Mouse (Mus musculus) adrenal gland, adult 2 months (tissue): Measurements from ENCODE around the gene Abca7. TPM values are rescaled to one million over a fixed set of nuclear protein-coding genes. Genes with fewer than 3 reads are reported as not detected.
A peak's percentile ranks its signal among the peaks of the same experiment; 100 is the strongest.
"Not testable (repeated sequence)": the region's sequence is repeated elsewhere in the genome, so short reads cannot be mapped to it uniquely, and the experiment has no call there.

Experiments
- DNase-seq: peaks from one replicate; pipeline ENCODE4 v3.0.0; 2021
- polyA plus RNA-seq: library from polyadenylated mRNA; depleted of rRNA; stranded (reverse); fragments of >200 nt; gene quantifications from 2 replicates; pipeline ENCODE4 v1.2.3, GENCODE M21; 2012
- total RNA-seq, 2 experiments: library from RNA; stranded (reverse); gene quantifications; 2 replicates each; pipeline ENCODE4 v1.2.3; 2021

Abca7 gene
- total and polyA plus RNA-seq, 3 experiments = 18.4 to 28.6 (median 22.9) TPM

DNA sequence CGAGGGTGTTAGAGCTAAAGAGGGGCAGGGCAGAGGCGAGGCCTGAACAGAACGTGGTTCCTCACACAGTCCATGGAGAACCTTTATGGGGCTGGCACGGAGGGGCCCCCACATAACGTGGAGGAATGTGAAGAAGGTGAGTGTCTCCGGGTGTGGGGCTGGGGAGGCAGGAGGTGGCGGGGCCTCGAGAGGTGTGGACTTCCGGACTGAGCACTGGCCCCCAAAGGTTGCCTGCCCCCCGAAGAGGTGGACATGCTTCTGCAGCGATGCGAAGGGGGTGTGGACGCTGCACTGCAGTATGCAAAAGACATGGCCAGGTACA, 25.0 kb downstream of the Abca7 start:
- DNase-seq = no peak

GRCm38 (mm10) chr10:80022164-80022563, 25.9 kb downstream of the Abca7 start:
- no peak for DNase-seq

DNA sequence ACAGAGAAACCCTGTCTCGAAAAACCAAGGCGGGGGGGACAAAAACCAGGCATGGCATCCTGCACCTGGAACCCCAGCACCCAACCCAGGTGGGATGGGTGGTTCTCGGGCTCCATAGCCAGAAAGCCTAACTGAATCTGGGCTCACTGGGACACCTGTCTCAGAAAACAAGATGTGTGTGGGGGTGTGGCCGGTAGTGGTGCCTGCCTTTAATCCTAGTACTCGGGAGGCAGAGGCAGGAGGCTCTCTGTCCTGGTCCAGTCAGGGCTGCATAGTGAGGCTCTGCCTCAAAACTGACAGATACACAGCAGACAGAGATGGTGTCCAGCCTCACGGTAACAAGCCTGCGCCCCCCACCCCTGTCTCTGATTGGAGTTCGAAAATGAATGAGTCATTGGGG, 26.5 kb downstream of the Abca7 start:
- no peak for DNase-seq

DNA sequence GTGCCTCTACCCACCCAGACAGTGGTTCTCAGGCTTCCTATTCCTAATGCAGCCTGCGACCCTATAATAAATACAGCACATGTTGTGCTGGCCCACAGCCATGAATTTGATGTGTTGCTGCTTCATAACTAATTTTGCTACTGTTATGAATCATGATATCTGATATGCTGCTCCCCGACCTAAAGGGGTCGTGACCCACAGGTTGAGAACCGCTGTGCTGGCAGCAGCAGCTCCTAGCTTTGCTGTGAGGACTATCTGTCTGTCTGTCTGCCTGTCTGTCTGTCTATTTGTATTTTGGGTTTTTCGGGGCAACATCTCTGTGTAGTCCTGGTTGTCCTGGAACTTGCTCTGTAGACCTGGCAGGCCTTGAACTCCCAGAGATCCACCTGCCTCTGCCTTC, 27.5 kb downstream of the Abca7 start:
- DNase-seq = no peak

GRCm38 (mm10) chr10:80024229-80025043, 28.1 kb downstream of the Abca7 start:
- no peak for DNase-seq

GRCm38 (mm10) chr10:80025044-80025347, 28.7 kb downstream of the Abca7 start:
- DNase-seq = no peak

DNA sequence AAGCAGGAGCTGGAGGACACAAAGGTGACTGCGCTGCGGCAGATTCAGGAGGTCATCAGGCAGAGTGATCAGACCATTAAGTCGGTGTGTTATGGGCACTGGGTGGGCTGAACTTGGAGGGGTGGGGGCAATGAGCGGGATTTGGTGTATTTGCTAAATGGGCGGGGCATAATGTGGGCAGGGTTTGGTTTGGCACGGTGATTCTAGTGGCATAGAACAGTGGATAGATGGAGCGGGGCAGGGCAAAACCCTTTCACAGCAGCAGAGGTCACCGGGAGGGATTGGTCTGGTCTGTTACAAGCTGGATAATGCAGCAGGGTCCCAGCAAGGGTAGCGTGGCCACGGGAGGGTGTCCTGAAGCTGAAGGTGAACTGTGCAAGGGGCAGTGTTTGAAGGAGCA, 29.2 kb downstream of the Abca7 start:
- DNase-seq = no peak

- no peak for DNase-seq
These were observed 29.6 kb downstream of the Abca7 start for GRCm38 (mm10) chr10:80025889-80026288.

- no peak for DNase-seq
These were observed 31.6 kb downstream of the Abca7 start for GRCm38 (mm10) chr10:80027681-80028520.

- DNase-seq = no peak
These were observed 32.2 kb downstream of the Abca7 start for GRCm38 (mm10) chr10:80028521-80028846.

DNA sequence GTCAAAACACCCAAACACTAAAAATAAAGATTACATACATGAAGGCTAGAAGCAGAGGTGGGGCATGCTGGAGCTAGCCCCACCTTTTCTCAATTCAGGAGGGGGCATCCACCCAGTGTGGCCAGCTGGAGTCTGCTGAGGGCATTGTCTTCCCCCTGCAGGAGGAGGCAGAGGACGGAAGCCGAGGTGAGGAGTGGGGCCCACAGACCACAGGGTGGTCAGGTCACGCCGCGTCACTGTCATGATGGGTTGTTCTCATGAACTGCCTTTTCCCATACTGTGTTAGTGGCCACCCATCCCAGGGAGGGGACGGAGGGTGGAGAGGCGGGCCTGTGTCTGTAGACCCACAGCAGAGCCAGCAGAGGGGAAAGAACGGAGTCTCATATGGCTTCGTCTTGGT, 33.9 kb downstream of the Abca7 start:
- no peak for DNase-seq

DNA sequence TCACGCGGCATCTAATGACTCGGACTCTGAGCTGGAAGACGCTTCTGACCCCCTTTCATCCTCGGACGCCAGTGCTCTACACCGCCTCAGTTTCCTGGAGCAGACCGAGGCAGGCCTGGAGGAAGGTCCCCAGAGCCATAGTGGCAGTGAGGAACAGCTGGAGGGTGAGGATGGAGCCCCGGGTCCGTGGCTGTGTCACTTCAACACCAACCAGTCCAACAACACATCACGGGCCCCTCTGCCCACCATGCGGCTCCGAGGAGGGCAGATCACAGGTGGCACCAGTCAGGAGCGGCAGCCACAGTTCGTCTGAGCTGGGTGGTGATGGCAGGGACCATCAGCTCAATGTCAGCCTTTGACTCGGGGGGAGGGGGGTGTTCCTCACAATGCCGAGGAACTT, 34.4 kb downstream of the Abca7 start:
- DNase-seq = no peak

DNA sequence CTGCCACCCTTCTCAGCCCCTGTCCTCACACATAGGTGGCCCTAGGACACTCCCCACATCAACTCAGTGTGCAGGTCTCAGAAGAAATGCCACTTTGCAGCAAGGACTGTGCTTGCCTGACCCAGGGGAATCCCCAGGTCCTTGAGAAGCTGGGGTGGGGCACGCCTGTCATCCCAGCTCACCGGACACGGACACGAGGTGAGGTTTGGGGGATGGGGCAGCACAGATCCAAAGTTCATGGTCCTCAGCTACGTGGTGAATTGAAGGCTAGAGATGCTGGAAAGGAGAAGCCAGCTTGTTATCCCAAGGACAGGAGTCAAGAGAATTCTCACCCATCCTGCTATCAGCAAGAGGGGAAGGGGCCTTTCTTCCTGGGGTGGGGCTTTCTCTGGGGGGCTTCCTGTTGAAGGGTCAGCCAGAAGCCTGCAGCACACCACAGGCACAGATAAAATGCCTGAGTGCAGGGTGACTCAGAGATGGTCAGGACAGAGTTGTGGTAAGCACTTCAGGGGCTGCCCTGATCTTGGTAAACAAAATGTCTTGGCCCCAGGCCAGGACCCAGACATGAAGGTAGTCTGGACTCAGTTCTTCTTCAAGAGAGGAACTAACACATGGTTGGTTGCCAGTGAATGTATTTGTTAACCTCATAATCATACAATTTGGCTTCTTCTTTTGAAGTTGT, 36.6 kb downstream of the Abca7 start:
- peak; percentile 82 for DNase-seq

- peak; percentile 72 for DNase-seq
These were observed 37.5 kb downstream of the Abca7 start for GRCm38 (mm10) chr10:80033511-80034391.

- no peak for DNase-seq
These were observed 38.9 kb downstream of the Abca7 start for GRCm38 (mm10) chr10:80035148-80035547.

GRCm38 (mm10) chr10:80035686-80036085, 39.4 kb downstream of the Abca7 start:
- DNase-seq = no peak

GRCm38 (mm10) chr10:80036832-80037231, 40.5 kb downstream of the Abca7 start:
- DNase-seq = no peak

GRCm38 (mm10) chr10:80039559-80039979, 43.3 kb downstream of the Abca7 start, which contains the start of gene Polr2e:
Polr2e (minus strand) TSS chr10:80039795.
- peak; percentile 98 for DNase-seq

GRCm38 (mm10) chr10:80041409-80042060, 45.2 kb downstream of the Abca7 start:
- DNase-seq = not testable (repeated sequence)

DNA sequence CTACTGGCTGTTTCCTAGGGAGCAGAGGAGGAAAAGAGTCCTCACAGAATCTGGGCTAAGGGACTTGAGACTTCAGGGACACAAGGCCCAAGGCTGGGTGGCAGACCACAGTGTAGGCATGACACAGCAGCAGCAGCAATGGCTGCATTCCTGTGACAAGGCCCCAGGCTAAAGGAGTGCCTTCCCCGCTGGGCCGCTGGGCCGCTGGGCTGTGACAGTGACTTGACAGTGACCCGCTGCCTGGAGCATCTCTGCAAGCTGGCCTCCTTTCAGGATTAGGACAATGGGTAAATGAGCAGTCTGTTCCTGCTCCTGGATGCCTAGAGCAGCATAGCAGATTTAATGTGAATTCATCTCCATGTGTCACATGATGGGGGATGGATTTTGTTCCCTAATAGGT, 47.8 kb downstream of the Abca7 start:
- no peak for DNase-seq

- DNase-seq = not testable (repeated sequence)
These were observed 49.1 kb downstream of the Abca7 start for GRCm38 (mm10) chr10:80045364-80045763.
